Mouse (Mus musculus) limb, embryonic 14.5 days (tissue): ENCODE measurements at regions not wholly inside any gene's neighbourhood (a gene's known extent, or its start where the extent isn't known, plus 50 kb on each side); places are given as distances from the start of the nearest gene placed in this dataset.

ENCODE experiments used
- ATAC-seq: fragments of 200-750 bp; cut with Nextera tagmentation; 2 replicates; pipeline ENCODE4 v1.8.0; 2017; ENCODE audit warnings: low read depth, moderate number of reproducible peaks, moderate TSS enrichment; ENCODE audit not compliant: low FRiP score
- DNase-seq: peaks from one replicate; pipeline ENCODE4 v3.0.0-alpha.2; 2015; ENCODE audit warnings: low spot score
- H3K27ac ChIP-seq: fragments of 300-500 bp; sonication (generic); replicated peaks from 2 replicates; pipeline ENCODE4 v1.5.1; 2014; ENCODE audit warnings: low read depth, mild to moderate bottlenecking, low read length, moderate library complexity, mixed read lengths
- H3K27me3 ChIP-seq: fragments of 300-500 bp; sonication (generic); 2 replicates; pipeline ENCODE4 v1.6.1; 2014; ENCODE audit warnings: low read length, mixed read lengths; ENCODE audit not compliant: control insufficient read depth, insufficient read depth
- H3K36me3 ChIP-seq: fragments of 300-500 bp; sonication (generic); 2 replicates; pipeline ENCODE4 v1.6.1; 2014; ENCODE audit warnings: mild to moderate bottlenecking, low read length, moderate library complexity, mixed read lengths; ENCODE audit not compliant: control insufficient read depth, insufficient read depth
- H3K4me1 ChIP-seq: fragments of 300-500 bp; sonication (generic); 2 replicates; pipeline ENCODE4 v1.6.1; 2014; ENCODE audit warnings: antibody characterized with exemption, low read length, mixed read lengths; ENCODE audit not compliant: control insufficient read depth, insufficient read depth
- H3K4me2 ChIP-seq: fragments of 300-500 bp; sonication (generic); replicated peaks from 2 replicates; pipeline ENCODE4 v1.6.1; 2014; ENCODE audit warnings: low read depth, mild to moderate bottlenecking, low read length, moderate library complexity; ENCODE audit not compliant: severe bottlenecking
- H3K4me3 ChIP-seq: fragments of 300-500 bp; sonication (generic); replicated peaks from 2 replicates; pipeline ENCODE4 v1.5.1; 2014; ENCODE audit warnings: low read length
- H3K9ac ChIP-seq: fragments of 300-500 bp; sonication (generic); 2 replicates; pipeline ENCODE4 v1.6.1; 2014; ENCODE audit warnings: mild to moderate bottlenecking, low read depth, low read length, moderate library complexity; ENCODE audit not compliant: severe bottlenecking
- H3K9me3 ChIP-seq: fragments of 300-500 bp; sonication (generic); 2 replicates; pipeline ENCODE4 v1.6.1; 2016; ENCODE audit warnings: low read length; ENCODE audit not compliant: control insufficient read depth
- POLR2A ChIP-seq: fragments of 200-500 bp; IDR thresholded peaks from 2 replicates; pipeline ENCODE4 v1.8.0; 2012; ENCODE audit warnings: inconsistent platforms, mild to moderate bottlenecking, moderate library complexity, borderline replicate concordance; ENCODE audit not compliant: insufficient read depth, insufficient read length; ENCODE audit errors: extremely low read depth
- WGBS: fragments of 180-500 bp; shearing (Covaris S2); extraction: QIAGEN DNeasy Blood & Tissue Kit; methylation state at CpG from one replicate; pipeline ENCODE4 v1.1.7; 2014; 5-methylcytosine and 5-hydroxymethylcytosine counted together

GRCm38 (mm10) chr1:91692709-91693460 is 108.4 kb upstream of the Twist2 start:
- no peak overlapping the region for H3K27ac ChIP-seq
- no peaks in the 10 kb centered on the region for H3K9me3 ChIP-seq
- WGBS = 66% methylated on average over 9 of the region's 9 CpGs
- TF ChIP-seq POLR2A = no peak
- H3K4me2 ChIP-seq = no peak overlapping the region
- no peak overlapping the region for H3K9ac ChIP-seq
- DNase-seq = no peak
- no peak overlapping the region for H3K4me3 ChIP-seq
- peaks cover 3% of the 10 kb centered on the region; the same call in 1 of the 2 replicates for H3K4me1 ChIP-seq
- no peaks in the 10 kb centered on the region for H3K36me3 ChIP-seq
- H3K27me3 ChIP-seq = no peaks in the 10 kb centered on the region
- ATAC-seq = no peak

GRCm38 (mm10) chr1:91697053-91697452 is 104.2 kb upstream of the Twist2 start:
- Histone ChIP-seq H3K4me1 (peaks cover 3% of the 10 kb centered on the region), H3K27me3 (no peaks in the 10 kb centered on the region), H3K27ac (no peak overlapping the region), H3K4me2 (no peak overlapping the region), H3K4me3 (no peak overlapping the region), H3K9ac (no peak overlapping the region), H3K36me3 (no peaks in the 10 kb centered on the region), H3K9me3 (no peaks in the 10 kb centered on the region)
- ATAC-seq (no peak), DNase-seq (peak; percentile 27)
- TF ChIP-seq POLR2A = no peak
- 27% methylated on average over 8 of the region's 8 CpGs for WGBS

- no peak overlapping the region for H3K4me2 ChIP-seq
- no peak for TF ChIP-seq POLR2A
- H3K27ac ChIP-seq = no peak overlapping the region
- no peaks in the 10 kb centered on the region for H3K36me3 ChIP-seq
- no peak overlapping the region for H3K9ac ChIP-seq
- H3K4me3 ChIP-seq = no peak overlapping the region
- WGBS = 66% methylated on average over 12 of the region's 12 CpGs
- DNase-seq = peak; percentile 76
- peaks cover 3% of the 10 kb centered on the region for H3K4me1 ChIP-seq
- ATAC-seq = peak; percentile 62; the same call in 1 of the 2 replicates
- no peaks in the 10 kb centered on the region for H3K9me3 ChIP-seq
- no peaks in the 10 kb centered on the region for H3K27me3 ChIP-seq
These were observed 99.8 kb upstream of the Twist2 start for GRCm38 (mm10) chr1:91701475-91701874.

GRCm38 (mm10) chr1:91702021-91702420 is 99.2 kb upstream of the Twist2 start:
- Histone ChIP-seq H3K27me3 (no peaks in the 10 kb centered on the region), H3K9ac (no peak overlapping the region), H3K36me3 (no peaks in the 10 kb centered on the region), H3K9me3 (no peaks in the 10 kb centered on the region), H3K4me3 (no peak overlapping the region), H3K27ac (no peak overlapping the region), H3K4me1 (peaks cover 3% of the 10 kb centered on the region), H3K4me2 (no peak overlapping the region)
- no peak for TF ChIP-seq POLR2A
- no peak for ATAC-seq
- DNase-seq = no peak
- whole genome bisulfite sequencing = 75% methylated on average over 6 of the region's 6 CpGs

GRCm38 (mm10) chr1:91702737-91703136 is 98.5 kb upstream of the Twist2 start:
- no peak overlapping the region for H3K9ac ChIP-seq
- ATAC-seq (no peak), DNase-seq (no peak)
- no peak overlapping the region for H3K4me2 ChIP-seq
- no peaks in the 10 kb centered on the region for H3K27me3 ChIP-seq
- H3K27ac ChIP-seq = no peak overlapping the region
- H3K4me3 ChIP-seq = no peak overlapping the region
- no peaks in the 10 kb centered on the region for H3K36me3 ChIP-seq
- no peak for TF ChIP-seq POLR2A
- H3K4me1 ChIP-seq = no peaks in the 10 kb centered on the region; the same call in 1 of the 2 replicates
- no peaks in the 10 kb centered on the region for H3K9me3 ChIP-seq
